Mouse (Mus musculus) left cerebral cortex, adult 11 months (tissue): ENCODE data around the gene Sgsm2.
"Not testable (repeated sequence)": the region's sequence is repeated elsewhere in the genome, so short reads cannot be mapped to it uniquely, and the experiment has no call there.

Source experiments
- DNase-seq: peaks from one replicate; pipeline ENCODE4 v3.0.0; 2022; ENCODE audit warnings: low spot score

Sgsm2 gene

GRCm38 (mm10) chr11:74828404-74828931 is 68.4 kb downstream of the Sgsm2 start:
- no peak for DNase-seq

- no peak for DNase-seq
Measured at GRCm38 (mm10) chr11:74827791-74828403, 69.0 kb downstream of the Sgsm2 start.

GRCm38 (mm10) chr11:74826702-74827101 is 70.2 kb downstream of the Sgsm2 start:
- no peak for DNase-seq

- DNase-seq: no peak
Measured at GRCm38 (mm10) chr11:74826151-74826550, 70.7 kb downstream of the Sgsm2 start.

DNA sequence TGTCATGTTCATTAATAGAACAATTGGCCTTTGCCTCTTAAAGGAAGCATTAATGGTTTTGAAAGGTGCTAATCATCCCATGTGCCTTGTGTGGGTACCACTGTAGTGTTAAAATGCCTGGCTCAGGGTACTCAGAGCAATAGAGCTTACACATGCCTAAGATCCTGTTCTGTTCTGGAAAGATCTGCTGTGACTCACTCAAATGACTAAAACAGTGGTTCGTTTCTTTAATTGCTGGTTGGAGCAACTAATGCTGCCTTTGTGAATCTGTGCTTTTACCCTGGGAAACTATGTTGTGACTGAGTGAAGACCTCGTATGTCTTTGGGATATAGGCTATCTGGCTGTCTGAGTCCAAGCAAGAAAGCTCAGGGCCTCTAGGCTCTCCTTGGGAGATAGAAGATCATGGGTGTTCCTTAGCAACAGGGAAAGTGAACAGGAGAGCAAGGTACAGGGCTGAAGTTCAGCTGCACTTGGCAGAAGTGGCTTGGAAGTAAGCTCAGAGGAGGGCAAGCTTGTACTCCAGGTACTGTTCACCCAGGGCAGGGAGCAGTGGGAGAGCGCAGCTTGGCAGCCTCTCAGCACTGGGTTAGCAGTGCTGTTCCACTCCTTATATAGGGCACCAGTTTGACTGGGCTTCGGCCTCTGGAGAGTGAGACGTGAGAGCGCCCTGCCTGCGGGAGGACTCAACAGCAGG is 74.0 kb downstream of the Sgsm2 start:
- no peak for DNase-seq

GRCm38 (mm10) chr11:74821463-74821862 is 75.4 kb downstream of the Sgsm2 start:
- DNase-seq: no peak

DNA sequence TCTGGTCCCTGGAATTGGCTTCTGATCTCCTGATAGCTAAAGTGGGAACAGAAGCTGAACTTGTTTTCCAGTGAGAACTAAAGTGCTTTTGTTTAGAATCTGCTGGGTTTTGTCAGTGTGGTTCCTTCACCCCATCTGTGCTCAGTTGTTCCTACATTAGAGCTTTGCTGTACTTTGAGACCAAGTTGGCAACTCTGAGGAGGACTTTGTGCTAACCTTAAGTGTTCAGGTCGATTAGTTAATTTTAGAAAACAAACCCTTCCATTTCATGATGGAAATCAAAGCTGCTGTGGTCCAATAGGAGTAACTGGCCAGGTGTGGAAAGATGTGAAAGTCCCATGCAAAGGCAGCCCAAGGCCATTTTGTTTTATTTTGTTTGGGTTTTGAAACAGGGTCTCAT is 75.9 kb downstream of the Sgsm2 start:
- no peak for DNase-seq

GRCm38 (mm10) chr11:74815795-74816194 is 81.1 kb downstream of the Sgsm2 start:
- no peak for DNase-seq

DNA sequence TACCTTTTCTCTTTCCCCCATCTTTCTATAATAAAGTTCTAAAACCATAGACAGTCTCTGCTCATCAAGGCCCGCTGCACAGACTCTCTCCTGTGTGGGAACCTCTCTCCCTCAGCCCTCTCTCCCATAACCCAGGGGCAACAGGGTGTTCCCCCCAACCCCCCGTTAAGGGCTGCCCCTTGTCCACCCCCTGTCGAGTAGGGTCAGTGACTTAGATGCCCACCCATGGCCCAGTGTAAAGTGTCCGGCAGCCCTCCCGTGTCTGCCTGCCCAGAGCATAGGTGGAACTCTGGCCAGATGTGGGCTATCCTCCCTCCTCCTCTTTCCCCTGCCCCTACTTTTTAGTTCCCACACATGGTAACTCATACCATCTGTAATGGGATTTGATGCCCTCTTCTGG is 85.3 kb downstream of the Sgsm2 start:
- no peak for DNase-seq

- DNase-seq: not testable (repeated sequence)
Measured at GRCm38 (mm10) chr11:74811027-74811426, 85.8 kb downstream of the Sgsm2 start.

- no peak for DNase-seq
Measured at GRCm38 (mm10) chr11:74810134-74810533, 86.7 kb downstream of the Sgsm2 start.

GRCm38 (mm10) chr11:74808251-74808853 is 88.5 kb downstream of the Sgsm2 start:
- no peak for DNase-seq

DNA sequence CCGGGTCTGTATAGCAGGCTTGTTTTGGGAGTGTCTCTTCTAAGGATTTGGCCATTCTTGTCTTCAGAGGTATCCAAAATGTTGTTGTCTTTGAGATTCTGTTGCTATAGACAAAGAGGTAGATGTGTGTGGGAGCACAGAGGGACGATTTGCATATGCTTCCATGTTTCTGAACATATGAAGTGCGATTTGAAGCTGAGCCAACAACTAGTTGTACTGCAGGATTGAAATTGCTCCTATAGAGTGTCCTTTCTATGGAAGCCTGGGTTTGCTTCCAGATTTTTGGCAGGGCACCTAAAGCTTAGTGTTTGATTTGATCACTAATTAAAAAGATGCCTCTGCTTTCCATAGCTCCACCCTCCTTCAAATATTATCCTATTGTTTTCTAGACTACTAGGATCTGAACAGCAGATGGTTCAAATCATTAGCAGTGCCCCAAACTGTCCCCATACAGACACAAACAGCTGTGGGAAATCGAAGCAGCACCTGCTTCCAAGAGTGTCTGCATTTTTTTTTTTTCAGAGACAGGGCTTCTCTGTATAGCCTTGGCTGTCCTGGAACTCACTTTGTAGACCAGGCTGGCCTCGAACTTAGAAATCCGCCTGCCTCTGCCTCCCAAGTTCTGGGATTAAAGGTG is 89.5 kb downstream of the Sgsm2 start:
- no peak for DNase-seq

DNA sequence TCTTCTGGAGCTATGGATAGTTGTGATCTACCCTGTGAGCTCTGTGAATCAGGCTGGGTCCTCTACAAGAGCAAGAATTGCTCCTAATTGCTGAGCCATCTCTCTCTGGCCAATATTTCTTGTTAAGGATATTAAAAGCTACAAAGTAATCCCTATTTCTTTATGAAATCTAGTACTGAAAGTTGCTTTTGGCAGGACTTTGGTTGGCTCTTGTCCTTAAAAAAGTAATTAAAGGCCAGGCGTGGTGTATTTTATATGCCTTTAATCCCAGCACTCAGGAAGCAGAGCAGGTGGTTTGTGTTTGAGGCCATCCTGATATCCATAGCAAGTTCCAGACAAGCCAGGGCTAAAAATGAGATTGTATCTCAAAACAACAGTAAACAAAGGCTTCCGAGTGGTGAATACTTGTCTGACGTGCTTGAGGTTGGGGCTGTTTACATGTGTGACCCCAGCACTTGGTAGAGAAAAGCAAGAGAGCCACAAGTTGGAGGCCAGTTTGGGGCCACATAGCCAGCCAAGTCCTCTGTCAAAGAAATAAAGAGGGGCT is 92.7 kb downstream of the Sgsm2 start:
- no peak for DNase-seq

DNA sequence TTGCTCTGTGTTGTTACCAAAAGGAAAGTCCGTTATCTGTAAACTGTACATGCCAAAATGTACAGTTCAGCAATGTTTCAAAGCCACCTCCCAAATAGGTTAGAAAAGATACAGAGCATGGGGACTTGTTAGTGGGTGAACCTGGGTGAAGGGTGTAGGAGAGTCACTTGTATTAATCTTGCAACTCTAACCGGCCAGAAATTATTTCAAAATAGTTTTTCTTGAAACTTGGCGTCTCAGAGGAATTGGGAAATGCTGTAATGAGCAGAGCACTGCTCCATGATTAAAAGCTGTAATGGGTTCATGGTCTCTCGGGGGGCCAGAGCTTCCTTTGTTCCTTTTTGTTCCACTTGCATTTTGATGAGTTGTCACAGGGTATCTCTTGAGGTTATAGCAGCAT is 96.2 kb downstream of the Sgsm2 start:
- no peak for DNase-seq
